Mouse (Mus musculus): ENCODE results near the gene Mmp17.

- TF ChIP-seq POLR2A (IDR thresholded peaks at IDR 0.05; ENCODE audit: control insufficient read depth, extremely low read depth, insufficient read depth, low read length, poor library complexity) = no peak
- TF ChIP-seq CTCF (IDR thresholded peaks at IDR 0.05; ENCODE audit: borderline replicate concordance, control insufficient read depth, extremely low read depth, insufficient read depth, low read length, poor library complexity) = no peak
These were observed 34.3 kb upstream of the Mmp17 start for GRCm38 (mm10) chr5:129549716-129550115.
